Mouse (Mus musculus) thymus, adult 2 months (tissue): ENCODE measurements around the gene Mfsd4b5.

Source experiments
- CTCF ChIP-seq: fragments of 200-500 bp; IDR thresholded peaks from 2 replicates; pipeline ENCODE4 v1.5.1; 2012; ENCODE audit warnings: mild to moderate bottlenecking, control low read depth, low read length, moderate library complexity, borderline replicate concordance; ENCODE audit not compliant: control insufficient read depth, poor library complexity, insufficient read depth; ENCODE audit errors: extremely low read depth
- POLR2A ChIP-seq: fragments of 200-500 bp; IDR thresholded peaks from 2 replicates; pipeline ENCODE4 v1.6.1; 2012; ENCODE audit warnings: mild to moderate bottlenecking, low read length, control low read depth, moderate library complexity; ENCODE audit not compliant: control insufficient read depth, poor library complexity, insufficient read depth; ENCODE audit errors: extremely low read depth

GRCm38 (mm10) chr10:40018261-40018860 is 31.9 kb upstream of the Mfsd4b5 start:
- TF ChIP-seq CTCF (no peak), POLR2A (no peak)
